Mouse (Mus musculus) erythroblast, embryonic 14.5 days (primary cell): ENCODE data around the gene Wee2.

Source experiments
- GATA1 ChIP-seq: IDR thresholded peaks from 2 replicates; pipeline ENCODE4 v1.6.1; 2012; ENCODE audit warnings: low read length, inconsistent platforms, mixed read lengths
- TAL1 ChIP-seq: IDR thresholded peaks from 3 replicates; pipeline ENCODE4 v1.6.1; 2012; ENCODE audit warnings: low read length, inconsistent platforms, mixed read lengths

- no peak for TF ChIP-seq GATA1
- no peak for TF ChIP-seq TAL1
Measured at GRCm38 (mm10) chr6:40482318-40482717, 43.4 kb downstream of the Wee2 start.
